Mouse (Mus musculus) liver, embryonic 13.5 days (tissue): ENCODE results near the gene Spcs2. TPM values are rescaled to one million over a fixed set of nuclear protein-coding genes. Genes with fewer than 3 reads are reported as not detected.

ENCODE experiments used
- ATAC-seq: fragments of 200-750 bp; cut with Nextera tagmentation; 2 replicates; pipeline ENCODE4 v1.8.0; 2017; ENCODE audit warnings: low read depth, mild to moderate bottlenecking, moderate number of reproducible peaks, moderate library complexity
- DNase-seq: peaks from one replicate; pipeline ENCODE4 v3.0.0; 2022
- H3K27ac ChIP-seq: fragments of 300-500 bp; sonication (generic); 2 replicates; pipeline ENCODE4 v1.5.1; 2015; ENCODE audit warnings: moderate library complexity, mild to moderate bottlenecking, inconsistent platforms
- H3K27me3 ChIP-seq: fragments of 300-500 bp; sonication (generic); 2 replicates; pipeline ENCODE4 v1.6.1; 2015; ENCODE audit warnings: mild to moderate bottlenecking, inconsistent platforms
- H3K36me3 ChIP-seq: fragments of 300-500 bp; sonication (generic); 2 replicates; pipeline ENCODE4 v1.6.1; 2015; ENCODE audit warnings: mild to moderate bottlenecking, inconsistent platforms
- H3K4me1 ChIP-seq: fragments of 300-500 bp; sonication (generic); replicated peaks from 2 replicates; pipeline ENCODE4 v1.6.1; 2015; ENCODE audit warnings: inconsistent platforms
- H3K4me2 ChIP-seq: fragments of 300-500 bp; sonication (generic); 2 replicates; pipeline ENCODE4 v1.6.1; 2015; ENCODE audit warnings: inconsistent platforms, mild to moderate bottlenecking, moderate library complexity
- H3K4me3 ChIP-seq: fragments of 300-500 bp; sonication (generic); replicated peaks from 2 replicates; pipeline ENCODE4 v1.5.1; 2015; ENCODE audit warnings: mild to moderate bottlenecking, inconsistent platforms
- H3K9ac ChIP-seq: fragments of 300-500 bp; sonication (generic); 2 replicates; pipeline ENCODE4 v1.6.1; 2015; ENCODE audit warnings: mild to moderate bottlenecking, inconsistent platforms
- H3K9me3 ChIP-seq: fragments of 300-500 bp; sonication (generic); replicated peaks from 2 replicates; pipeline ENCODE4 v1.6.1; 2016; ENCODE audit warnings: inconsistent platforms
- WGBS: fragments of 180-500 bp; shearing (Covaris S2); methylation state at CpG from one replicate; pipeline ENCODE4 v1.1.7; 2015; ENCODE audit not compliant: insufficient replicate concordance; 5-methylcytosine and 5-hydroxymethylcytosine counted together
- polyA plus RNA-seq: library from polyadenylated mRNA; unstranded; fragments of >200 nt; fragmentation: Nextera tagmentation; extraction: Ambion mirVana; gene quantifications from 2 replicates; pipeline ENCODE4 v1.2.1, GENCODE M21; 2015

Gene Spcs2
- polyA plus RNA-seq, 1 experiment from 2014 or later, result 216 TPM

- peak; percentile 97 for ATAC-seq
- WGBS, result 1% methylated on average over 42 of the region's 42 CpGs
Measured at GRCm38 (mm10) chr7:99858813-99859585, 4.3 kb downstream of the Spcs2 start, which contains the start of gene Xrra1. Gene Xrra1 (plus strand): TSS chr7:99859116.

GRCm38 (mm10) chr7:99858175-99858812 lies 5.0 kb downstream of the Spcs2 start:
- Histone ChIP-seq H3K4me3 (peak overlapping the region; percentile 89), H3K27me3 (peaks cover 12% of the 10 kb centered on the region; the same call in 1 of the 2 replicates), H3K9ac (peak overlapping the region; percentile 92), H3K27ac (peak overlapping the region; percentile 73), H3K9me3 (no peaks in the 10 kb centered on the region), H3K4me1 (peaks cover 26% of the 10 kb centered on the region), H3K4me2 (peak overlapping the region; percentile 91), H3K36me3 (peaks cover 28% of the 10 kb centered on the region)
- DNase-seq, result no peak
- peak; percentile 54 for ATAC-seq
- 1% methylated on average over 19 of the region's 19 CpGs for WGBS

More at GRCm38 (mm10) chr7:99858813-99859585, 4.3 kb downstream of the Spcs2 start, which contains the start of gene Xrra1:
- Histone ChIP-seq H3K9ac (peak within 1 kb of the TSS; percentile 92), H3K4me2 (peak within 1 kb of the TSS; percentile 91), H3K27me3 (peaks cover 13% of the 10 kb centered on the region; the same call in 1 of the 2 replicates), H3K27ac (peak within 1 kb of the TSS; percentile 73), H3K9me3 (no peaks in the 10 kb centered on the region), H3K4me1 (peaks cover 26% of the 10 kb centered on the region), H3K36me3 (peaks cover 21% of the 10 kb centered on the region), H3K4me3 (peak within 1 kb of the TSS; percentile 89)
- peak; percentile 96 for DNase-seq

- peaks cover 30% of the 10 kb centered on the region for H3K4me1 ChIP-seq
- no peak for DNase-seq
- H3K9me3 ChIP-seq, result no peaks in the 10 kb centered on the region
- WGBS, result 67% methylated on average over 14 of the region's 14 CpGs
- no peak for ATAC-seq
- 0 out of 2 replicates have a peak, but pooled peaks cover 4% of the 10 kb centered on the region for H3K27me3 ChIP-seq
- H3K4me3 ChIP-seq, result peak overlapping the region; percentile 30
- H3K9ac ChIP-seq, result peak overlapping the region; percentile 39; the same call in 1 of the 2 replicates
- peaks cover 36% of the 10 kb centered on the region for H3K36me3 ChIP-seq
- peak overlapping the region; percentile 49 for H3K4me2 ChIP-seq
- no peak overlapping the region for H3K27ac ChIP-seq
Measured at GRCm38 (mm10) chr7:99856266-99856861, 6.9 kb downstream of the Spcs2 start.

- 90% methylated on average over 4 of the region's 4 CpGs for WGBS
- Histone ChIP-seq H3K4me3 (no peak overlapping the region), H3K9me3 (no peaks in the 10 kb centered on the region), H3K9ac (no peak overlapping the region), H3K36me3 (peaks cover 42% of the 10 kb centered on the region), H3K27me3 (no peaks in the 10 kb centered on the region), H3K27ac (no peak overlapping the region), H3K4me1 (peaks cover 29% of the 10 kb centered on the region), H3K4me2 (no peak overlapping the region)
- ATAC-seq, result no peak
- no peak for DNase-seq
Measured at GRCm38 (mm10) chr7:99854311-99854710, 9.0 kb downstream of the Spcs2 start.

GRCm38 (mm10) chr7:99853350-99853749 lies 9.9 kb downstream of the Spcs2 start:
- Histone ChIP-seq H3K4me3 (no peak overlapping the region), H3K4me1 (peaks cover 28% of the 10 kb centered on the region), H3K4me2 (no peak overlapping the region), H3K9me3 (no peaks in the 10 kb centered on the region), H3K27ac (no peak overlapping the region), H3K36me3 (peaks cover 50% of the 10 kb centered on the region), H3K9ac (no peak overlapping the region), H3K27me3 (no peaks in the 10 kb centered on the region)
- DNase-seq (no peak), ATAC-seq (no peak)
- 80% methylated on average over 7 of the region's 7 CpGs for WGBS

- Histone ChIP-seq H3K27me3 (no peaks in the 10 kb centered on the region), H3K4me1 (peaks cover 16% of the 10 kb centered on the region), H3K9ac (no peak overlapping the region), H3K4me3 (no peak overlapping the region), H3K9me3 (no peaks in the 10 kb centered on the region), H3K36me3 (peaks cover 60% of the 10 kb centered on the region), H3K27ac (no peak overlapping the region), H3K4me2 (no peak overlapping the region)
- no peak for DNase-seq
- ATAC-seq, result no peak
- 56% methylated on average over 6 of the region's 6 CpGs for WGBS
Measured at GRCm38 (mm10) chr7:99851618-99852017, 11.6 kb downstream of the Spcs2 start.

- H3K4me1 ChIP-seq, result peaks cover 11% of the 10 kb centered on the region
- no peak overlapping the region for H3K4me3 ChIP-seq
- 81% methylated on average over 1 of the region's 1 CpGs for WGBS
- peaks cover 60% of the 10 kb centered on the region for H3K36me3 ChIP-seq
- ATAC-seq (no peak), DNase-seq (no peak)
- no peaks in the 10 kb centered on the region for H3K9me3 ChIP-seq
- H3K9ac ChIP-seq, result no peak overlapping the region
- no peaks in the 10 kb centered on the region for H3K27me3 ChIP-seq
- no peak overlapping the region for H3K4me2 ChIP-seq
- H3K27ac ChIP-seq, result no peak overlapping the region
Measured at GRCm38 (mm10) chr7:99851121-99851520, 12.1 kb downstream of the Spcs2 start.

- ATAC-seq, result no peak
- Histone ChIP-seq H3K36me3 (peaks cover 61% of the 10 kb centered on the region), H3K27ac (no peak overlapping the region), H3K4me2 (no peak overlapping the region), H3K4me1 (peaks cover 7% of the 10 kb centered on the region), H3K9me3 (no peaks in the 10 kb centered on the region), H3K4me3 (no peak overlapping the region), H3K27me3 (no peaks in the 10 kb centered on the region), H3K9ac (no peak overlapping the region)
- 91% methylated on average over 5 of the region's 5 CpGs for WGBS
- DNase-seq, result no peak
Measured at GRCm38 (mm10) chr7:99850534-99850933, 12.7 kb downstream of the Spcs2 start.

- no peak overlapping the region for H3K4me3 ChIP-seq
- H3K4me1 ChIP-seq, result peaks cover 8% of the 10 kb centered on the region; the same call in 1 of the 2 replicates
- ATAC-seq (no peak), DNase-seq (no peak)
- H3K27ac ChIP-seq, result no peak overlapping the region
- no peaks in the 10 kb centered on the region for H3K9me3 ChIP-seq
- H3K4me2 ChIP-seq, result no peak overlapping the region
- no peak overlapping the region for H3K9ac ChIP-seq
- H3K27me3 ChIP-seq, result no peaks in the 10 kb centered on the region
- WGBS, result 92% methylated on average over 8 of the region's 8 CpGs
- peaks cover 84% of the 10 kb centered on the region for H3K36me3 ChIP-seq
Measured at GRCm38 (mm10) chr7:99845533-99846236, 17.6 kb downstream of the Spcs2 start.

GRCm38 (mm10) chr7:99838241-99838640 lies 25.0 kb downstream of the Spcs2 start:
- DNase-seq (no peak), ATAC-seq (no peak)
- Histone ChIP-seq H3K4me2 (no peak overlapping the region), H3K27ac (no peak overlapping the region), H3K4me3 (no peak overlapping the region), H3K9me3 (no peaks in the 10 kb centered on the region), H3K27me3 (no peaks in the 10 kb centered on the region), H3K36me3 (peaks cover 64% of the 10 kb centered on the region), H3K9ac (no peak overlapping the region), H3K4me1 (peaks cover 29% of the 10 kb centered on the region)
- 81% methylated on average over 3 of the region's 3 CpGs for WGBS
